Mouse (Mus musculus): ENCODE measurements around the gene Hcn2. TPM values are rescaled to one million over a fixed set of nuclear protein-coding genes. Genes with fewer than 3 reads are reported as not detected.

Hcn2 gene
- polyA plus RNA-seq, 2 experiments, result 0.18 to 0.70 TPM

GRCm38 (mm10) chr10:79767372-79768244, 51.2 kb downstream of the Hcn2 start:
- H3K9ac ChIP-seq (ENCODE audit: low read depth, low read length, severe bottlenecking), result peak overlapping the region; percentile 95
- no peaks in the 10 kb centered on the region for H3K27me3 ChIP-seq (ENCODE audit: control insufficient read depth, insufficient read depth, low read length)
- H3K36me3 ChIP-seq (ENCODE audit: control insufficient read depth, insufficient read depth, low read length), result 0 out of 2 replicates have a peak, but pooled peaks cover 4% of the 10 kb centered on the region
- TF ChIP-seq POLR2A (IDR thresholded peaks at IDR 0.05; ENCODE audit: borderline replicate concordance, extremely low read depth, insufficient read depth, insufficient read length), result no peak
- H3K27ac ChIP-seq (replicated peaks; ENCODE audit: low read depth, low read length), result peak overlapping the region; percentile 90
- no peaks in the 10 kb centered on the region for H3K9me3 ChIP-seq (ENCODE audit: control insufficient read depth, low read length)
- DNase-seq (ENCODE audit: low spot score), result peak; percentile 93
- peaks cover 15% of the 10 kb centered on the region for H3K4me1 ChIP-seq (ENCODE audit: control insufficient read depth, insufficient read depth, low read length)
- ATAC-seq (ENCODE audit: low FRiP score, low read depth), result peak; percentile 84
- H3K4me3 ChIP-seq (replicated peaks; ENCODE audit: low read length), result peak overlapping the region; percentile 97
- WGBS, result 12% methylated on average over 39 of the region's 40 CpGs
- H3K4me2 ChIP-seq (replicated peaks; ENCODE audit: low read depth, low read length, severe bottlenecking), result peak overlapping the region; percentile 67

GRCm38 (mm10) chr10:79768400-79768799, 52.0 kb downstream of the Hcn2 start:
- 1% methylated on average over 5 of the region's 5 CpGs for WGBS
- DNase-seq (ENCODE audit: low spot score) (peak; percentile 64), ATAC-seq (ENCODE audit: low FRiP score, low read depth) (no peak)
- no peak for TF ChIP-seq POLR2A (IDR thresholded peaks at IDR 0.05; ENCODE audit: borderline replicate concordance, extremely low read depth, insufficient read depth, insufficient read length)
- no peaks in the 10 kb centered on the region for H3K9me3 ChIP-seq (ENCODE audit: control insufficient read depth, low read length)
- no peaks in the 10 kb centered on the region for H3K27me3 ChIP-seq (ENCODE audit: control insufficient read depth, insufficient read depth, low read length)
- H3K4me1 ChIP-seq (ENCODE audit: control insufficient read depth, insufficient read depth, low read length), result peaks cover 15% of the 10 kb centered on the region
- no peak overlapping the region for H3K9ac ChIP-seq (ENCODE audit: low read depth, low read length, severe bottlenecking)
- H3K36me3 ChIP-seq (ENCODE audit: control insufficient read depth, insufficient read depth, low read length), result 0 out of 2 replicates have a peak, but pooled peaks cover 4% of the 10 kb centered on the region
- H3K27ac ChIP-seq (replicated peaks; ENCODE audit: low read depth, low read length), result no peak overlapping the region
- no peak overlapping the region for H3K4me3 ChIP-seq (replicated peaks; ENCODE audit: low read length)
- peak overlapping the region; percentile 67; the same call in 1 of the 2 replicates for H3K4me2 ChIP-seq (replicated peaks; ENCODE audit: low read depth, low read length, severe bottlenecking)

DNA sequence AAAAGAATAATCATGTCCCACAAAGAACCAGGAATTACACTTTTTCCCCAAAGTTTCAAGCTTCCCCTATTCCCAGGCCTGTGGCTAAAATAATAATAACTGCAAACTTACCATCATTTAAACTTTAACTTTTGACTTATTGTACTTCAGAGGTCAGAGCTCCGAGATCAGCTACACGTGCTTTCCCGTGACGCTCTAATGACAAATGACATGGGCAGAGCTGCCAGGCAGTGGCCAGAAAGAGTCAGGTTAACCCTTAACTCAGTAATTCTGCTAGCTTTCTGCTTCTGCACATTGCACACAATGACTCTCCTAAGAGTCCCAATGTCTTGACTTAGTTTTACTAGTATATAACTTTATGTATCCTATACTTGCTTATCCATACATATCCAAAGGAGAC, 52.9 kb downstream of the Hcn2 start:
- H3K27ac ChIP-seq (replicated peaks; ENCODE audit: low read depth, low read length), result no peak overlapping the region
- H3K9ac ChIP-seq (ENCODE audit: low read depth, low read length, severe bottlenecking), result no peak overlapping the region
- H3K4me2 ChIP-seq (replicated peaks; ENCODE audit: low read depth, low read length, severe bottlenecking), result no peak overlapping the region
- DNase-seq (ENCODE audit: low spot score) (no peak), ATAC-seq (ENCODE audit: low FRiP score, low read depth) (no peak)
- H3K36me3 ChIP-seq (ENCODE audit: control insufficient read depth, insufficient read depth, low read length), result 0 out of 2 replicates have a peak, but pooled peaks cover 4% of the 10 kb centered on the region
- H3K4me3 ChIP-seq (replicated peaks; ENCODE audit: low read length), result no peak overlapping the region
- no peak for TF ChIP-seq POLR2A (IDR thresholded peaks at IDR 0.05; ENCODE audit: borderline replicate concordance, extremely low read depth, insufficient read depth, insufficient read length)
- no peaks in the 10 kb centered on the region for H3K27me3 ChIP-seq (ENCODE audit: control insufficient read depth, insufficient read depth, low read length)
- H3K9me3 ChIP-seq (ENCODE audit: control insufficient read depth, low read length), result no peaks in the 10 kb centered on the region
- 38% methylated on average over 4 of the region's 4 CpGs for WGBS
- H3K4me1 ChIP-seq (ENCODE audit: control insufficient read depth, insufficient read depth, low read length), result peaks cover 15% of the 10 kb centered on the region

DNA sequence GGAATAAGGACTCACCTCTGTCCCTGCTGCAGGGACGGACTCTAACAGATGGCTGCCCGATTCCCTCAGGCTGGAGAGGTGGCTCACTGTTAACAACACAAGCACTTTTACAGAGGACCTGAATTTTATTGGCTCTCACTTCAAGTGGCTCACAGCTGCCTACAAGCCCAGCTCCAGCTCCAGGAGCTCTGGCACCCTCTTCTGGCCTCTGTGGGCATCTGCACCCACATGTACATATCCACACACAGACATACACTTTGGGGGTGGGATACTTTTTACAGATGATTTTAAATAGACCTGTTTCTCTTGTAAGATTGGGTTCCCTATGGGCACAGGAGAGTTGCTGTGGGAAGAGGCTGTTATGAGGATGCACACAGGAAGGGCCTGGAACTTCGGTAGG, 55.9 kb downstream of the Hcn2 start:
- no peak for DNase-seq (ENCODE audit: low spot score)
- no peaks in the 10 kb centered on the region for H3K27me3 ChIP-seq (ENCODE audit: control insufficient read depth, insufficient read depth, low read length)
- H3K9ac ChIP-seq (ENCODE audit: low read depth, low read length, severe bottlenecking), result no peak overlapping the region
- 71% methylated on average over 3 of the region's 3 CpGs for WGBS
- ATAC-seq (ENCODE audit: low FRiP score, low read depth), result no peak
- no peaks in the 10 kb centered on the region for H3K9me3 ChIP-seq (ENCODE audit: control insufficient read depth, low read length)
- no peak overlapping the region for H3K4me3 ChIP-seq (replicated peaks; ENCODE audit: low read length)
- no peak for TF ChIP-seq POLR2A (IDR thresholded peaks at IDR 0.05; ENCODE audit: borderline replicate concordance, extremely low read depth, insufficient read depth, insufficient read length)
- no peak overlapping the region for H3K4me2 ChIP-seq (replicated peaks; ENCODE audit: low read depth, low read length, severe bottlenecking)
- H3K27ac ChIP-seq (replicated peaks; ENCODE audit: low read depth, low read length), result no peak overlapping the region
- H3K36me3 ChIP-seq (ENCODE audit: control insufficient read depth, insufficient read depth, low read length), result no peaks in the 10 kb centered on the region
- H3K4me1 ChIP-seq (ENCODE audit: control insufficient read depth, insufficient read depth, low read length), result peaks cover 11% of the 10 kb centered on the region; the same call in 1 of the 2 replicates

DNA sequence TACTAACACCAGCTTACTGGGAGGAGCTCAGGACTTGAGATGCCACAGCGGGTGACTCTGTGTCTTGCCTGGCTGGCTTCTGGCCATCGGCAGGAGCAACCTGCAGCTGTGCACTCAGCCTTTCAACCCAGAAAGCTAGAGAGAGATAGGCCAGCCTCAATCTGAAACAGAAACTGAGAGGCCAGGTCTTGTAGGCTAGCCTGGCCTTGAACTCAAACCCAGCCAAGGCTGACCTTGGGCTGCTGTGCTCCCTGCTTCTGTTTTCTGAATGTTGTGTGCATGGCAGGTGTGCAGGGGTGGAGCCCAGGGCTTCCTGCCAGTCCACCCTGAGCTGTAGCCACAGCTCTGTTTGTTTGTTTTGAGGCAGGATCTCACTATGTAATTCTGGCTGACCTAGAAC, 56.8 kb downstream of the Hcn2 start:
- no peaks in the 10 kb centered on the region for H3K36me3 ChIP-seq (ENCODE audit: control insufficient read depth, insufficient read depth, low read length)
- no peak overlapping the region for H3K9ac ChIP-seq (ENCODE audit: low read depth, low read length, severe bottlenecking)
- H3K27ac ChIP-seq (replicated peaks; ENCODE audit: low read depth, low read length), result no peak overlapping the region
- ATAC-seq (ENCODE audit: low FRiP score, low read depth) (no peak), DNase-seq (ENCODE audit: low spot score) (no peak)
- H3K4me3 ChIP-seq (replicated peaks; ENCODE audit: low read length), result no peak overlapping the region
- TF ChIP-seq POLR2A (IDR thresholded peaks at IDR 0.05; ENCODE audit: borderline replicate concordance, extremely low read depth, insufficient read depth, insufficient read length), result no peak
- H3K9me3 ChIP-seq (ENCODE audit: control insufficient read depth, low read length), result no peaks in the 10 kb centered on the region
- no peak overlapping the region for H3K4me2 ChIP-seq (replicated peaks; ENCODE audit: low read depth, low read length, severe bottlenecking)
- no peaks in the 10 kb centered on the region for H3K27me3 ChIP-seq (ENCODE audit: control insufficient read depth, insufficient read depth, low read length)
- WGBS, result 90% methylated on average over 2 of the region's 2 CpGs
- peaks cover 15% of the 10 kb centered on the region for H3K4me1 ChIP-seq (ENCODE audit: control insufficient read depth, insufficient read depth, low read length)
